Mouse (Mus musculus) spleen, embryonic (tissue): ENCODE data around the gene Cd82.

Experiments
- CTCF ChIA-PET: fragments of 350-600 bp; sonication (Branson Sonifier 250); formaldehyde crosslinking; loops from one replicate; lab custom pipeline; 2022; lab: Charles Lee

The Cd82 gene

GRCm38 (mm10) chr2:93469118-93469517, 6.2 kb upstream of the Cd82 start:
- CTCF ChIA-PET: interaction anchor here (0.7 to 4.1 kb wide), 5 partner anchors 7 to 515 kb away, joined by 3 to 54 read pairs (median 4); no protein-coding TSS in a partner anchor

GRCm38 (mm10) chr2:93466314-93466713, 3.4 kb upstream of the Cd82 start:
- CTCF ChIA-PET: no interaction called here

DNA sequence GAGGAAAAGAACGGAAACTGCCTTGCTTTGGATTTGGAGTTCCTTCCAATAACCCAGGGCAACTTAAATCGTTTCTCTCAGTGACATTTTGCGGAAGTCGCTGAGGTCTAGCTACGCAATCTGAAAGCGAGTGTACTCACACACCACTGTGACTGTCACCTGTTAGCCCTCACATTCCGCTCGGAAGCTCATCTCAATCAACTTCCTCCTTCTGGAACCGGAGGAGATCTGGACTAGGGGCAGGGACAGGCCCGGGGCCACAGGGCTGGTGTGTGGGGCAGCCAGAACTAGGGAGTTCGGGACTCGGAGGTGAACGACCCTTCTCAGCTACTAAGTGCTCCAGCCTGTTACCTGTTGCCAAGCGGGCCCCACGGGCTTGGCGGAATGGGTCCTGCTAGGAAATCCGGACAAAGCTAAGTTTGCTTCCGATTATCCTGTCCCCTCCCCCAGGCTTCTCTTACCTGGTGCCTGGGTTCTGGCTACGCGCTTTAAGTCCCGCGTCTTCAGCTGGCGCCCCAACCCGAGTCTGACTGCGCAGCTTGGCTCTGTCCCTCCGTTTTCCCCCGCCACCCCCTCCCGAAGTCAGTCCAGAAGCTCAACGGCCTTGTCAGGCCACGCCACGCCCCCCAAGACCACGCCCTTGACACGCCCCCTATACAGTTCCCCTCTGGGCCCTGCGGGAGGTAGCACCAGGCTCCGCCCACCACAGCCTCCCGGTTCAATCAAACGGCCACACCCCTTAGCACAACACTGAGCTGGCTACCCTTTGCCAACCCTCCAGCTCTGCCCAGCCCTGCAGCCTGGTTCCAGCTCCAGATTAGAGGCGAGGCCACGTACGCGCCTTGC, 848 bp downstream of the Cd82 start:
- CTCF ChIA-PET: interaction anchor here (0.6 to 1.4 kb wide), 5 partner anchors 8 to 208 kb away, joined by 3 to 4 read pairs (median 3); no protein-coding TSS in a partner anchor

DNA sequence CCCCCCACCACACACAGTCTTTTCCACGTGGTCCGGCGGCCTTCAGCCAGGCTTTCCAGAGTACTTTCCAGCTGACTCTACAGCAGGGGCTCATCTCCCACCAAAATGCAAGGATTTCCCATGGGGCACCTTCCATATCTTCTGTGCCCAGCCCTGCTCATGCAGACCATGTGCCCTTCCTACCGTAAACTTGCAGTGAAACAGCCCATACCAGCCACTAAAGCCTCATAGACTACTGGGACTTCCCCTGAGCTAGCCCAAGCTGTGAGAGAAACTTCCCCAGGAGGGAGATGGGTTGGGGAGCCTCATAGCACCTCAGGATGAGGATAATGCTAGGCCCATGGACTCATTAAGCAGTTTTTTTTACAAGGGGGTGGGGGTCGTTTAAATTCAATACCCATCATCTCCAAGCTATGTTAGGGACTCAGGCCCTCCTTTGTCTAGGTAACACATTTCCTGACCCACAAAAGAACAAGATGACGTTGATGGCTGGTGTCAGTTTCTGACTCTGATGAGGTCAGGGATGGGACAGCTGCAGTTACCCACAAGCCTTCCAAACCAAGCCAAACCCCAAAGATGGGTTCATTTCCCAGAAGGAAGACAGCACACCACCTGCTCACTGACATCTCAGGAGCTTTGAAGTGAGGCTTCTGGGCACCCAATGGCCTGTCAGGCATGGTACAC, 2.0 kb downstream of the Cd82 start:
- CTCF ChIA-PET: interaction anchor here (1.2 to 1.4 kb wide), 2 partner anchors 9 to 38 kb away, joined by 3 read pairs; no protein-coding TSS in a partner anchor

DNA sequence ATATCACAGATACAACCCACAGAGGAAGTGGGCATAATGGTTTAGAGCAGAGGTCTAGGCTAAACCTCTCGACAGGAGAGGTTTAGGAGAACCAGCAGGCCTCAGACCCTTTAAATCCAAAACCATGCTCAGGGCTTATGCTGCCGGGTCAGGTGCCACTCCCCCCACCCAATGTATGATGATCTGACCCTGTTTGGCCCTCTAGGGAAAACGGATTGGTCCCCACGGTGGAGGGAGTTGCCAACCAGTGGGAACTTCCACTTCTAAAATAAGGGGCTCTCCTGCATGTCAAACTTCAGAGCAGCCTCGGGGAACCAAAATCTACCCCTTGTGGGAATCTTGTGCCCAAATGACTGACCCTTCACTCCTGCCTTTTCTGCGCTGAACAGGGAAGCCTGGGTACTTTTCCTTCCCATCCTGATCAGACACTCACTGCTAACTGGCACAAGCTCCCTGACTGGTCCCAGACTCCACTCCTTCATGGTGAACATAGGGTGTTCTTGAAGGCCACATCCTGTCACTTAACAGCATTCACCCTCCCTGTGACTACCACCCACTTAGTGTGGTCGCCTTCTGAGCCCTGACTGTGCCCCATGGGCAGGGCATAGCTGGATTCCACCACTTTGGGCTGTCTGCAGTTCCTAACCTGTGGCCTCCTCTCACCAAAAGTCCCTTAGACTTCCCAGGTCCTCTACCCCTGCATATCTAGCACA, 3.6 kb downstream of the Cd82 start:
- CTCF ChIA-PET: interaction anchor here (0.7 to 3.1 kb wide), 2 partner anchors 39 to 42 kb away, joined by 6 to 9 read pairs; no protein-coding TSS in a partner anchor

- CTCF ChIA-PET: interaction anchor here (3.1 kb wide), 1 partner anchor 38 kb away, joined by 9 read pairs; no protein-coding TSS in a partner anchor
Observed at GRCm38 (mm10) chr2:93458332-93459207, 4.4 kb downstream of the Cd82 start.

DNA sequence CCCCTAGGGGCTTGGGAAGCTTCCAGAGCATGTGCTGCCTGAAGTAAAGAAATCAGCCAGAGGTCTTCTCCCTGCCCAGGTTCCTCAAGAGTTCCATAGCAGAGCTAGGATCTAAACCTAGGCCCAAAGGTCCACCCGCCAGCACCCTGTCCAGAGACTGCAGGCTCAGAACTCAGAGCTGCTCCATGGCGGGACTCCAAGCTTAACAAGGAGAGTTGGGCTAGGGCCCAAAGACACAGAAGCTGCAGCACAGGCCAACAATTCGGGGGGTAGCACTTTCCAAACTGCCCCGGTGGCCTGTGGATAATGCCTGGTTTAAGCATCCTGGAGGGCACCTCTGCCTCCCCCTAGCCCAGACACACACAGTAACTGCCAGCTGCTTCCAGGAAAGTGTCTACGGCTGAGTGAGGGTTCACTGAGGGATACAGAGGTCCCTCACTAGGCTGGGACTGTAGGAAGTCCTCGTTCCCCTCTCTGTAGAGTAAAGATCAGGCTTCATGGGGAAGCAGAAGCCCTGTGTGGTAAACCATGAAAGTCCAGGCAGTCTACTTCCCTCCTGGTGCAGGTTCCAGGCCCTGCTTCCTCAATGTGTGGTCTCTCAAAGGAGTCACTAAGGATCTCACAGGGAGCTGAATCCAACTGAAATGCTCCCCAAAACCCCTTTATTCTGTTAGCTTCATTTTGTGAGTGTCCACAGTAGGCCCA, 5.4 kb downstream of the Cd82 start:
- CTCF ChIA-PET: interaction anchor here (3.1 kb wide), 1 partner anchor 37 kb away, joined by 9 read pairs; no protein-coding TSS in a partner anchor

- CTCF ChIA-PET: no interaction called here
Observed at GRCm38 (mm10) chr2:93456140-93456539, 6.8 kb downstream of the Cd82 start.

DNA sequence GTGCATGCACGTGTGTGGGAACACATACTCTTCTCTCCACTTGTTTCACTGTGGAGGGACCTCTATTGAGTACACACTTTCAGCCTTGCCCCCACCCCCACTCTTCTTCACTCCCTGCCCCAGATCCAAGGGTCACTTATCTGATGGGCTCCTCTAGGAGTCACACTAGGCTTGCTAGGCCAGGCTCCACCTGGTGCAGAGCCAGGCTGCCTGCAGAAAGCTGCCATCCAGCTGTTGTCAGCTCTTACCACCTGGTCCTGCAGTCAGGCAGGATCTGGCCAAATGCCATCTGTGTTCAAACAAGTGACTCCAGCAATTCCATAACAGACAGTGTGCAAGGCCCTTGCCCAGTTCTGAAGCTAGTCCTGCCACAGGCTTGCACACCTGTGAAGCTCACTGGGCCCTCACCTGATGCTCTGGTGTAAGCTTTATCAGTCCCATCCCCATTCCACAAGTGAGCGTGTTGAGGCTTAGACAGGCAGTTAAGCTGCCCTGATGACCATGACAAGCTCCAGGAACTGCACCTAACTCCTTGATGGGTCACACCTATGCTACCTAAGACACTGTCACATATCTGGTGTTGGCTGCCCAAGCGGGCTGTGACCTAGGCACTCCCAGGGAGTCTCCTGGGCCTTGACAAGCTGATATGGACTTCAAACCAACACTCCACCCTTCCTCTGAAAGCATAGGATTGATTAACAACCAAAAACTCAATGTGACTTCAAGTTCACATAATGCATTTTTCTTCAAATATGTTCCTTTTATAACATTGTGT, 7.9 kb downstream of the Cd82 start:
- CTCF ChIA-PET: no interaction called here

DNA sequence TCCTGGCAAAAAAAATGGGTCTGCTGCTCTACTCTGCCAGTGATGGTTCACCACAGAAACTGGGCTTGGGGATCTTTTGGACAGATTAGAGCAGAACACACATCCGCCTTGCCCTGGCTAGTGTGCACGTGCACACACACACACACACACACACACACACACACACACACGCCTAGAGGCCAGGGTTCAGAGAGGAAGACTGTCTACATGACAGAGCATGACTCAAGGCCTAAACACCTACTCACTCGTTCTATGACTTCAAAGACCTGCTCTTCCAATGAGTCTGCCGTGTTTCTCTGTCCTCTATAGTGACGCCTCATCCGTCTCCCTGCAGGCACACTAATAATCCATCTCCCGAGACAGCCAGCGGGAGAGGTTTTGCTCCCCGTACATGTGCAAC, 8.6 kb downstream of the Cd82 start:
- CTCF ChIA-PET: no interaction called here

DNA sequence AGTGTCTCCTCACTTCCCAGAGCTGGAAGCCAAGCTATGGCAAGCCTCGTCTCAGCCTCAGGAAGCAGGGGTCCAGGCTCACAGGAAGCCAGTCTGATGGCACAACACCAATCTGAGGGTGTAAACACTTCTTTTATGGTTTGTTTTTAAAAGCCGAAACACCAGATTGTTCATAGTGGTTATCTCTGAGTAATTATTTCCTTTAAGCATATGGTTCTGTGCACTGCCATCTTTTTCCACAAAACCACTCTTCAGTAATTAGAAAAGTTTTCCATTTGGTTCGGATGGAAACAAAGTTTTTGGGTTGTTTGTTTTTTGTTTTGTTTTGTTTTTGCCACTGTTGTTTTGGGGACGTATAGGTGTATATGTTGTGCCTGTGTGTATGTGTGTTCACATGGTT, 9.9 kb downstream of the Cd82 start:
- CTCF ChIA-PET: interaction anchor here (0.6 kb wide), 1 partner anchor 37 kb away, joined by 3 read pairs; no protein-coding TSS in a partner anchor

- CTCF ChIA-PET: no interaction called here
Observed at GRCm38 (mm10) chr2:93452506-93452905, 10.4 kb downstream of the Cd82 start.

GRCm38 (mm10) chr2:93452057-93452456, 10.9 kb downstream of the Cd82 start:
- CTCF ChIA-PET: no interaction called here

DNA sequence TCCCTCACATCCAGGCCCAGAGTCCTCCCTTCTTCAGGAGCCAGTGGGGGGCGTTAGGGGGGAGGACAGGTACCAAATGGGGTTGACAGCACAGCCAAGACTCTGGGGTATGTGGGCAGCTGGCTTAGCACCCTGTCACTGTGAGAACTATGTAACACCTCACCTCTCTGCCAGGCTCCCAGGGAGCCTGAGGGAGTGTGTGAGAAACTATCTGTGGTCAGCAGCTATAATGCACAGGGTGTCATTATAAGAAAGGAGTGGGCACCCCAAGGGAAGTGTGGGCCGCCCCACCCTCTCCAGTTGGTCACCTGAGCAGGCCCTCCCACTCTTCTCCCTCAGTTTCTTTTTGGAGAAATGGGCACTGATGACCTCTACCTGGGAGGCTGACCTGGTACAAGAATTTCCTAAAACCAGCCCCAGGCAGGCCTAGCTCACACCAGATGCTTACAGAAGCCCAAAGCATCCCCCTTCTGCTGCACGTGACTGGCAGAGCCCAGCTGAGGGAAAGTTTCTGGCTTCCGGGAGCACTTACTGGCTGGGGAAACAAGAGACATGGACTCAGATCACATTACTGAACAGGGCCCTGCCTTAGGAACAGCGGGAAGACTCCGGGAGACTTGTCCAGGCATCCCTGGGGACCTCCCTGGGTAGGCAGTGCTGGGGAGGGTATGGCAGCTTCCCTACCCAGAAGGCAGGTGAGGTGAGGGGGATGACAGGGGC, 11.6 kb downstream of the Cd82 start:
- CTCF ChIA-PET: no interaction called here

DNA sequence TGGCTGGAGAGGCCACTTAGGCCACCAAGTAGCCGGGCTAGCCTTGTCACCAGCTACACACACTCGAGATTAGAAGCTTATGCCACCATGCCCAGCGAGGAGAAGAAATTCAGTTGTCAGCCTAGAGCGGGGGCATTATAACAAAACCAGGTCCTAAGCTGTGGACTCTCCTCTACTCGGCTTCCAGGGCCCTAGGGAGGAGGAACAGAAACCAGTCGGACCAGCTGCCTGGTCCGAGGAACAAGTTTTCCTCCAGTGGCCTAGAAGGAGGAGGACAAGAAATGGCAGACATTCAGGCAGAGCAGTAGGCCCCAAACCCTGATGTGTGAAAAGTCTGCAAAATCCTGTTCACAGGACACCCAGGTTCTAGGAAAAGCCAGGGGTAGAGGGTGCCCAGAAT, 12.2 kb downstream of the Cd82 start:
- CTCF ChIA-PET: no interaction called here

- CTCF ChIA-PET: no interaction called here
Observed at GRCm38 (mm10) chr2:93449657-93450056, 13.3 kb downstream of the Cd82 start.

GRCm38 (mm10) chr2:93448774-93449173, 14.2 kb downstream of the Cd82 start:
- CTCF ChIA-PET: no interaction called here

GRCm38 (mm10) chr2:93447500-93448249, 15.3 kb downstream of the Cd82 start:
- CTCF ChIA-PET: interaction anchor here (0.5 kb wide), 1 partner anchor 192 kb away, joined by 4 read pairs; no protein-coding TSS in a partner anchor
